Mouse (Mus musculus): ENCODE measurements at regions not wholly inside any gene's neighbourhood (a gene's known extent, or its start where the extent isn't known, plus 50 kb on each side); places are given as distances from the start of the nearest gene placed in this dataset.

DNA sequence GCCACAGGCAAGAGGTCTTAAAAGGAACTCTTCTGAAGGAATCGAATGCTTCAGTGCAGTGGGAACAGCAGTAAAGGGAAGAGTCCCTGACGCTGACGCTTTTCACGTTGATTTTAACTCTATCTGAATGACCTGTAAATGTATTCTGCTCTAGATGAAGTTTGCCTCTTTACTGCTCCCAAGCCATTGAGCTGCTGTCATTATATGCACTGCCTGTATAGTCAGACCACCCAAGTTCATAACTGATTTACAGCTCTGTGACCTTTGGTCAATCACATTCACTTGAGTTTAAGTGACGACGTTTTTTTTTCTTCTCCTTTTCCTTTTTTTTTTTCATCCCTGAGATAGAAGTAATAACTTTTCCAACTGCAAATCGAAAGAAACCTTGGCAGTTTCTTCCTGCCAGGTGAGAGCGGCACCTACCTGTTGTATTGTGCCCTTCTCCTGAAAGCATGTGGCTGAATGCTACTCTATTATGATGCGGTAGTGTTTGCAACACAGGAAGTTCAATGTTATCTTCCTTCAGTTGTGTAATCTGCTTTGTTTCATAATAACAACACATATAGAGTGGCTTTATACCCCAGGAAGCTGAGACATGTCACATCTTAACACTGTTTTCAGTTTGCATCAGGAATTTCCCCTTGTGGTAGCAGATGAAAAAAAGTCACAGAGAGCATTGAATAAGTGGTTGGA is 293.0 kb downstream of the Lipi start:
- intact Hi-C loops (cut with DNase I): no loop called here
- H3K27ac ChIP-seq: no peak overlapping the region

GRCm38 (mm10) chr16:75291194-75291593 is 294.7 kb downstream of the Lipi start:
- DNase-seq (ENCODE audit: extremely low spot score in 1 of 2, low spot score in 2 of 2): no peak
- Histone ChIP-seq H3K4me3 (no peak overlapping the region), H3K27ac (no peak overlapping the region)
- peak; percentile 74 for TF ChIP-seq CTCF (IDR thresholded peaks at IDR 0.05)
- intact Hi-C loops (cut with DNase I): no loop called here

More for the DNA sequence above, 293.0 kb downstream of the Lipi start:
- TF ChIP-seq CTCF (IDR thresholded peaks at IDR 0.05): no peak
- no peak for DNase-seq (ENCODE audit: extremely low spot score in 1 of 2, low spot score in 2 of 2)
- no peak overlapping the region for H3K4me3 ChIP-seq

- no peak for TF ChIP-seq CTCF (IDR thresholded peaks at IDR 0.05)
- DNase-seq (ENCODE audit: extremely low spot score in 1 of 2, low spot score in 2 of 2): no peak
- intact Hi-C loops (cut with DNase I): loop anchor here (5.0 kb wide), 1 partner anchor 195 kb away; no protein-coding TSS in a partner anchor
- no peak overlapping the region for H3K4me3 ChIP-seq
- no peak overlapping the region for H3K27ac ChIP-seq
Measured at GRCm38 (mm10) chr16:75287150-75287549, 298.7 kb downstream of the Lipi start.

DNA sequence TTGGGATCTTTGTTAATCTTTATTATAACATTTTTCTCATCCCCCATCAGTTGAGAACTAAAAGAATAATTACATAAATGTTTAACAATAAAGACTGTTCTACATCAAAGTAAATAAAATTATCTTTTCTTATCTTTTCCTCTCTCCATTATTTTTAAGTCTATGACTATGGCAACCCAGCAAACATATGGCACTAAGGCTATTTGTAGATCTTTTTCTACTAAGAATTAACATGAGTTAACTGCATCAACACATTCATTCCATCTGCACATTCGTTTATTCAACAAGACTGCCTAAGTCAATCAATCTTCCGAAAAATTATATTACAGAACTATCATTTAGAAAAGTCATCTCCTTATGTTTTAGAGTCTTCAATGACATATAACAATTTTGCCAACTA is 300.1 kb downstream of the Lipi start:
- TF ChIP-seq CTCF (IDR thresholded peaks at IDR 0.05): no peak
- intact Hi-C loops (cut with DNase I): loop anchor here (5.0 kb wide), 1 partner anchor 194 kb away; no protein-coding TSS in a partner anchor
- H3K27ac ChIP-seq: no peak overlapping the region
- no peak overlapping the region for H3K4me3 ChIP-seq
- DNase-seq (ENCODE audit: extremely low spot score in 1 of 2, low spot score in 2 of 2): no peak

DNA sequence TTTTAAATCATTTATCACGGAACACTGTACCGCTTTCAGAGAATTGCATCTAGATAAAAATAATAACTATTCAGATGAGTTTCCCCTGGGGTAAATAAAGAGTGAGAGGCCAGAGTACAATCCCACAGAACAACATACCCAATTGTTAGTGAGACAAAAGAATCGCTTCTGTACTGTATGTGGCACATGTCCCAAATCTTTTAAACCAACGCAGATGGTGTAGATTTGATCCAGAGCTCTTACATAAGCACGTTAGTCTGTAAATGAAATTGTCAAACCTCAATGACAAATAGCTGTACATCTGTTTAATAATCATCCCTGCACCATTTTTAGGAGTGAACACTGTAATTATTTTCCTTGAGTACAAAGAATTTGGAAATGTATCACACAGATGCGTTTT is 322.0 kb downstream of the Lipi start:
- Histone ChIP-seq H3K27ac (peak overlapping the region; percentile 24; the same call in 1 of the 2 replicates), H3K4me3 (no peak overlapping the region)
- intact Hi-C loops (cut with DNase I): no loop called here
- DNase-seq (ENCODE audit: extremely low spot score in 1 of 2, low spot score in 2 of 2): no peak
- no peak for TF ChIP-seq CTCF (IDR thresholded peaks at IDR 0.05)

DNA sequence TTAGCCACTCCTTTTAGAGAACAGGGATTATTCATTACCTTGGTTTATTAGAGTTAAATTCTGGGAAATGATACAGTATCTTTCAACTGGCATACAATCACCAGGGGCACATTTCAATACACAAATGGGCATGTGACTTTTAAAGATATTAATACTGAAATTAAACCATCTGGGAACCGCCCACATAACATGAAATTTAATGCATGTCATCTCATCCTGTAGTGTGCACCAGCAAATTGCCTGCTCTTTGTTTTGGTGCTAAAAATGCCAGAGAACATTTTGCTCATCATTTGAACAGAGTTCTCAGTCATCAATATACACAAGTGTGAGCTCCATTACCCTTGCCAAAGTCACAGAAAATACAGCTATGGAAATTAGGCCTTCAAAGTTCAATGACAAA is 330.9 kb downstream of the Lipi start:
- no peak overlapping the region for H3K27ac ChIP-seq
- no peak for TF ChIP-seq CTCF (IDR thresholded peaks at IDR 0.05)
- no peak for DNase-seq (ENCODE audit: extremely low spot score in 1 of 2, low spot score in 2 of 2)
- H3K4me3 ChIP-seq: no peak overlapping the region
- intact Hi-C loops (cut with DNase I): no loop called here

- TF ChIP-seq CTCF (IDR thresholded peaks at IDR 0.05): no peak
- DNase-seq (ENCODE audit: extremely low spot score in 1 of 2, low spot score in 2 of 2): no peak
- Histone ChIP-seq H3K27ac (no peak overlapping the region), H3K4me3 (no peak overlapping the region)
- intact Hi-C loops (cut with DNase I): no loop called here
Measured at GRCm38 (mm10) chr16:75249170-75249569, 336.7 kb downstream of the Lipi start.

GRCm38 (mm10) chr16:75240383-75240782 is 345.5 kb downstream of the Lipi start:
- TF ChIP-seq CTCF (IDR thresholded peaks at IDR 0.05): no peak
- no peak overlapping the region for H3K27ac ChIP-seq

DNA sequence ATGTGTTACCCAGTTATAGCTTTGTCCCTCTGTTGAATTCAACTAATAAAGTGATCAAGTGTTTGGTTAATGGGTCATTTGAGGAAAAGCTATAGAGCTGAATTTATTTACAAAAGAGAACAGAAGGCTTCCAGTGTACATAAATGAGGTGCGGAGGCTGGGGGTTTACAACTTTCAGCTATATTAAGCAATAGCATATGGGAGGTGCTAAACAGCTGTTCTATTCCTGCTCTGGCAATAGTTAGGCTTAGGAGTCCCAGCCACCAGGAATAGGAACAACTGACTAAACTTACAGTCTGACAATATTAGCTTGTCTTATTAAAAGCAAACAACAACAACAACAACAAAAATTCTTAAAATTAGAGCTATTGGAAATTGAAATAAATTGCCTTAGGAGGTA is 353.7 kb downstream of the Lipi start:
- intact Hi-C loops (cut with DNase I): no loop called here
- TF ChIP-seq CTCF (IDR thresholded peaks at IDR 0.05): no peak
- peak in 1 of 2 experiments; percentile 20 for DNase-seq (ENCODE audit: extremely low spot score in 1 of 2, low spot score in 2 of 2)
- Histone ChIP-seq H3K27ac (no peak overlapping the region), H3K4me3 (no peak overlapping the region)

More at GRCm38 (mm10) chr16:75240383-75240782, 345.5 kb downstream of the Lipi start:
- H3K4me3 ChIP-seq: no peak overlapping the region
- intact Hi-C loops (cut with DNase I): no loop called here
- no peak for DNase-seq (ENCODE audit: extremely low spot score in 1 of 2, low spot score in 2 of 2)

DNA sequence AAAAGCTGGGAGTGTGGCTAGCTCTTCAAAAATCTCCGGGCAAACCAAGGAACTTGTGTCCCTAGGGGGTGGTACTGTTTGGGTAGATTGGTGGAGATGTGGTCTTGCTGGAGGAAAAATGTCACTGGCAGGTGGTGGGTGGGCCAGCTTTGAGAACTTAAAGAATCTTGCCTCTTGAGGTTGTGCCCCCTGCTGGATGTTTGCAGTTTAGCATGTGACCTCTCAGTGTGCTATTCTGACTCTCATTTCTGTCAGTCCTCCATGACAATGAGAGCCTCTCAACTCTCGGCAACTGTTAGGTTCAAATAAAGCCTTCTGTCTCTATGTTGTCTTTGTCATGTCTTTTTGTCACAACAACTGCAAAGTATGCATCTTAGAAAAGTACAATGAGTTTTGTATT is 392.5 kb downstream of the Lipi start:
- intact Hi-C loops (cut with DNase I): no loop called here
- TF ChIP-seq CTCF (IDR thresholded peaks at IDR 0.05): peak; percentile 27
- no peak for DNase-seq (ENCODE audit: extremely low spot score in 1 of 2, low spot score in 2 of 2)
- Histone ChIP-seq H3K27ac (no peak overlapping the region), H3K4me3 (no peak overlapping the region)

GRCm38 (mm10) chr16:75190316-75190715 is 395.5 kb downstream of the Lipi start:
- Histone ChIP-seq H3K4me3 (no peak overlapping the region), H3K27ac (no peak overlapping the region)
- no peak for TF ChIP-seq CTCF (IDR thresholded peaks at IDR 0.05)
- no peak for DNase-seq (ENCODE audit: extremely low spot score in 1 of 2, low spot score in 2 of 2)
- intact Hi-C loops (cut with DNase I): no loop called here

GRCm38 (mm10) chr16:75166040-75166439 is 419.8 kb downstream of the Lipi start:
- no peak overlapping the region for H3K27ac ChIP-seq
- intact Hi-C loops (cut with DNase I): no loop called here
- TF ChIP-seq CTCF (IDR thresholded peaks at IDR 0.05): no peak
- H3K4me3 ChIP-seq: no peak overlapping the region
- DNase-seq (ENCODE audit: extremely low spot score in 1 of 2, low spot score in 2 of 2): no peak
